Mouse (Mus musculus) MEL (cell line): Measurements from ENCODE around the gene Mxd4. TPM values are rescaled to one million over a fixed set of nuclear protein-coding genes. Genes with fewer than 3 reads are reported as not detected.

Source experiments
- DNase-seq: peaks from one replicate; pipeline ENCODE4 v3.0.0; 2011; ENCODE audit warnings: low read depth, low spot score
- H3K27ac ChIP-seq: 2 replicates; pipeline ENCODE4 v1.5.1; 2012; ENCODE audit warnings: low read depth, mild to moderate bottlenecking, control low read depth, low read length, moderate library complexity; ENCODE audit not compliant: control insufficient read depth
- H3K27me3 ChIP-seq, 2 experiments: fragments of 150-350 bp in 1 of 2; sonication (generic) in 1 of 2; 2 replicates each; pipeline ENCODE4 v1.6.1; 2012; ENCODE audit warnings: low read length in 2 of 2, mild to moderate bottlenecking in 2 of 2, improper control_type of control experiment in 1 of 2, moderate library complexity in 1 of 2; ENCODE audit not compliant: insufficient read depth in 2 of 2, control insufficient read depth in 1 of 2
- H3K36me3 ChIP-seq, 2 experiments: 2 replicates each; pipeline ENCODE4 v1.6.1; 2012 to 2014; ENCODE audit warnings: low read length in 2 of 2, improper control_type of control experiment in 1 of 2, inconsistent platforms in 1 of 2, mild to moderate bottlenecking in 1 of 2; ENCODE audit not compliant: insufficient read depth in 2 of 2, control insufficient read depth in 1 of 2
- H3K4me1 ChIP-seq, 2 experiments: fragments of 150-350 bp in 1 of 2; sonication (generic) in 1 of 2; 2 replicates each; pipeline ENCODE4 v1.6.1; 2012; ENCODE audit warnings: low read length in 2 of 2, improper control_type of control experiment in 1 of 2, mild to moderate bottlenecking in 1 of 2; ENCODE audit not compliant: insufficient read depth in 2 of 2, control insufficient read depth in 1 of 2
- H3K4me3 ChIP-seq, 2 experiments: fragments of 150-350 bp in 1 of 2; sonication (generic) in 1 of 2; 2 replicates each; pipeline ENCODE4 v1.5.1; 2012; ENCODE audit warnings: low read depth in 2 of 2, low read length in 2 of 2, mild to moderate bottlenecking in 2 of 2, moderate library complexity in 2 of 2, control low read depth in 1 of 2, improper control_type of control experiment in 1 of 2; ENCODE audit not compliant: control insufficient read depth in 1 of 2, insufficient read depth in 1 of 2
- H3K79me2 ChIP-seq: 2 replicates; pipeline ENCODE4 v1.6.1; 2012; ENCODE audit warnings: mild to moderate bottlenecking, low read length, moderate library complexity; ENCODE audit not compliant: control insufficient read depth, poor library complexity, insufficient read depth
- H3K9ac ChIP-seq: 2 replicates; pipeline ENCODE4 v1.6.1; 2012; ENCODE audit warnings: low read depth, mild to moderate bottlenecking, control low read depth, low read length, moderate library complexity; ENCODE audit not compliant: control insufficient read depth, poor library complexity, severe bottlenecking
- H3K9me3 ChIP-seq: fragments of 150-350 bp; sonication (generic); replicated peaks from 2 replicates; pipeline ENCODE4 v1.6.1; 2012; ENCODE audit warnings: mild to moderate bottlenecking, low read length, improper control_type of control experiment, moderate library complexity; ENCODE audit not compliant: insufficient read depth
- BHLHE40 ChIP-seq: IDR thresholded peaks from 2 replicates; pipeline ENCODE4 v1.6.1; 2012; ENCODE audit warnings: low read depth, mild to moderate bottlenecking, inconsistent platforms, low read length, improper control_type of control experiment, borderline replicate concordance
- CHD2 ChIP-seq: IDR thresholded peaks from 2 replicates; pipeline ENCODE4 v1.6.1; 2011; ENCODE audit warnings: low read length, improper control_type of control experiment
- CTCF ChIP-seq, 3 experiments: IDR thresholded peaks in 2 of 3; conservative IDR thresholded peaks in 1 of 3; 2 replicates each; pipeline ENCODE4 v1.5.1; 2011 to 2012; ENCODE audit warnings: low read length in 3 of 3, low read depth in 2 of 3, mild to moderate bottlenecking in 2 of 3, improper control_type of control experiment in 1 of 3, inconsistent platforms in 1 of 3, mixed read lengths in 1 of 3, moderate library complexity in 1 of 3; ENCODE audit not compliant: control insufficient read depth in 1 of 3, insufficient read depth in 1 of 3, poor library complexity in 1 of 3, severe bottlenecking in 1 of 3
- E2F4 ChIP-seq: IDR thresholded peaks from 2 replicates; pipeline ENCODE4 v1.6.1; 2011; ENCODE audit warnings: low read depth, low read length, improper control_type of control experiment, borderline replicate concordance
- ELF1 ChIP-seq: IDR thresholded peaks from 2 replicates; pipeline ENCODE4 v1.6.1; 2014; ENCODE audit warnings: low read depth, mild to moderate bottlenecking, inconsistent platforms, low read length, improper control_type of control experiment, moderate library complexity
- EP300 ChIP-seq, 2 experiments: IDR thresholded peaks; 2 replicates each; pipeline ENCODE4 v1.6.1; 2011; ENCODE audit warnings: improper control_type of control experiment in 2 of 2, low read length in 2 of 2, low read depth in 1 of 2, mild to moderate bottlenecking in 1 of 2
- GABPA ChIP-seq: IDR thresholded peaks from 2 replicates; pipeline ENCODE4 v1.6.1; 2012; ENCODE audit warnings: low read depth, mild to moderate bottlenecking, inconsistent platforms, low read length, improper control_type of control experiment, moderate library complexity
- GATA1 ChIP-seq: IDR thresholded peaks from 2 replicates; pipeline ENCODE4 v1.6.1; 2011; ENCODE audit warnings: low read depth, low read length, improper control_type of control experiment
- HCFC1 ChIP-seq: IDR thresholded peaks from 2 replicates; pipeline ENCODE4 v1.6.1; 2012; ENCODE audit warnings: low read depth, mild to moderate bottlenecking, inconsistent platforms, low read length, improper control_type of control experiment, moderate library complexity
- KAT2A ChIP-seq: conservative IDR thresholded peaks from 2 replicates; pipeline ENCODE4 v1.6.1; 2012; ENCODE audit warnings: low read depth, low read length, improper control_type of control experiment, inconsistent platforms
- MAFK ChIP-seq: IDR thresholded peaks from 2 replicates; pipeline ENCODE4 v1.6.1; 2011; ENCODE audit warnings: low read depth, mild to moderate bottlenecking, low read length, improper control_type of control experiment, borderline replicate concordance
- MAX ChIP-seq: IDR thresholded peaks from 2 replicates; pipeline ENCODE4 v1.6.1; 2011; ENCODE audit warnings: low read length, improper control_type of control experiment
- MYB ChIP-seq: IDR thresholded peaks from 2 replicates; pipeline ENCODE4 v1.6.1; 2011; ENCODE audit warnings: mild to moderate bottlenecking, low read depth, low read length, improper control_type of control experiment
- NELFE ChIP-seq: IDR thresholded peaks from 2 replicates; pipeline ENCODE4 v1.6.1; 2011; ENCODE audit warnings: low read depth, low read length, improper control_type of control experiment
- POLR2A ChIP-seq, 2 experiments: IDR thresholded peaks; 2 replicates each; pipeline ENCODE4 v1.6.1; 2011 to 2012; ENCODE audit warnings: low read length in 2 of 2, mild to moderate bottlenecking in 2 of 2, control low read depth in 1 of 2, improper control_type of control experiment in 1 of 2, low read depth in 1 of 2, moderate library complexity in 1 of 2; ENCODE audit not compliant: control insufficient read depth in 1 of 2, insufficient read depth in 1 of 2, poor library complexity in 1 of 2
- RAD21 ChIP-seq: IDR thresholded peaks from 2 replicates; pipeline ENCODE4 v1.6.1; 2011; ENCODE audit warnings: mild to moderate bottlenecking, low read depth, low read length, improper control_type of control experiment
- TAL1 ChIP-seq: IDR thresholded peaks from 2 replicates; pipeline ENCODE4 v1.6.1; 2012; ENCODE audit warnings: mild to moderate bottlenecking, inconsistent platforms, low read length, moderate library complexity, mixed read lengths
- ZNF384 ChIP-seq: IDR thresholded peaks from 2 replicates; pipeline ENCODE4 v1.6.1; 2012; ENCODE audit warnings: low read depth, mild to moderate bottlenecking, inconsistent platforms, low read length, improper control_type of control experiment
- polyA plus RNA-seq, 2 experiments: library from polyadenylated mRNA; stranded (reverse) in 1 of 2; unstranded in 1 of 2; fragments of >175 nt in 1 of 2; fragments of >200 nt in 1 of 2; gene quantifications; 2 replicates each; pipeline versions ENCODE4 v1.2.1 to v1.2.4; 2012; ENCODE audit warnings: low replicate concordance in 2 of 2, low read depth in 1 of 2; ENCODE audit not compliant: insufficient read length in 2 of 2, insufficient read depth in 1 of 2, missing spikeins in 1 of 2
- total RNA-seq: library from RNA; depleted of rRNA; stranded (reverse); fragments of 300-350 nt; gene quantifications from 2 replicates; pipeline ENCODE4 v1.2.3, GENCODE M21; 2012

The Mxd4 gene
- total and polyA plus RNA-seq, 3 experiments, result 9.7 to 13.3 TPM; not detected in 1

GRCm38 (mm10) chr5:34201396-34201795, 13.9 kb upstream of the Mxd4 start:
- Histone ChIP-seq H3K9ac (no peak overlapping the region), H3K4me1 (no peaks in the 10 kb centered on the region), H3K27me3 (peaks cover 7 to 8% of the 10 kb centered on the region in 2 experiments), H3K27ac (no peak overlapping the region), H3K9me3 (no peaks in the 10 kb centered on the region), H3K4me3 (no peak overlapping the region), H3K36me3 (no peaks in the 10 kb centered on the region), H3K79me2 (no peaks in the 10 kb centered on the region)
- DNase-seq, result no peak
- TF ChIP-seq GABPA (no peak), POLR2A (IDR thresholded peaks at IDR 0.05; ENCODE audit: control insufficient read depth in 1 of 2, insufficient read depth in 1 of 2, low read depth in 1 of 2, low read length in 2 of 2, poor library complexity in 1 of 2) (no peak), MYB (no peak), NELFE (no peak), MAX (no peak), BHLHE40 (no peak), ELF1 (no peak), TAL1 (no peak), EP300 (IDR thresholded peaks at IDR 0.05; ENCODE audit: low read depth in 1 of 2, low read length in 2 of 2) (no peak), ZNF384 (no peak), CHD2 (no peak), KAT2A (no peak), RAD21 (no peak), HCFC1 (no peak), E2F4 (no peak), MAFK (no peak), GATA1 (no peak), CTCF (IDR thresholded peaks at IDR 0.05 in 2 of 3, conservative IDR thresholded peaks at IDR 0.05 in 1 of 3; ENCODE audit: control insufficient read depth in 1 of 3, insufficient read depth in 1 of 3, low read depth in 2 of 3, low read length in 3 of 3, poor library complexity in 1 of 3, severe bottlenecking in 1 of 3) (no peak)

GRCm38 (mm10) chr5:34198615-34199014, 11.1 kb upstream of the Mxd4 start:
- no peaks in the 10 kb centered on the region for H3K79me2 ChIP-seq
- H3K27ac ChIP-seq, result no peak overlapping the region
- TF ChIP-seq MAX, result no peak
- no peak for TF ChIP-seq CHD2
- H3K9ac ChIP-seq, result no peak overlapping the region
- no peaks in the 10 kb centered on the region for H3K9me3 ChIP-seq
- no peak overlapping the region for H3K4me3 ChIP-seq
- H3K36me3 ChIP-seq, result no peaks in the 10 kb centered on the region
- H3K27me3 ChIP-seq, result peaks cover 9 to 11% of the 10 kb centered on the region in 2 experiments
- H3K4me1 ChIP-seq, result no peaks in the 10 kb centered on the region
- no peak for DNase-seq
